Mouse (Mus musculus): Measurements from ENCODE around the gene Scamp2.

Gene Scamp2

DNA sequence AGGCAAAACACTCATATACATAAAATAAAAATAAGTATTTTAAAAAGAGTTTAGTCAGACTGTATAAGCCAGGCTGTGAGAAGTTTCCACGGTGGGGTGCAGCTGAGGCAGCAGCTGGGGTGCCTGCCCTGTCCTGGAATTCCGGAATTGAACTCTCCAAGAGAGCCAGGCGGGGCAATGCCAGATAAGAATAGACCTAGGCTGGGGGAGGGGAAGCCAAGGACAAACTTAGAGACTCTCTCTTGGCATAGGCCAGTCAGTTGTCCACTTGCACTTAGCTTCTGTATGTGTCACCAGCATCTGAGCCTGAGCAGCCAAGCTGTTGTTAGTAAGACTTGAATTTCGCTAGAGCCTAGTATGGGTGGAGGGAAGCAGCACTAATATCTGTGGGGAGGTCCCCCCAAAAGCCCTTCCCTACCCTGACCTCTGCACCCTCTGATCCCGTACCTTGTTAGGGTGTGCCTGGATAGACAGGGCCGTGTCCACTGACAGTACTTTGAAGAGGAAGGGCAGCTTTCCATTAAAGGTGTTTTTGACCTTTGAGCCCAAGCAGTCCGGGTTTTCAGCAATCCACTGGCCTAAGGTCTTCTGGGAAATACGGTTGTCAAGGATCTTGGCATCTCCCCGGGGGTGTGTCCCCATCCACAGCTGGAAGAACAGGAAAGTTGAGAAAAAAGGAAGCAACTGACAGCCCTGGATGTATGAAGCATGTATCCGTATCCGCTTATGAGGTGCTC is 10.4 kb upstream of the Scamp2 start:
- DNase-seq (ENCODE audit: low read depth), result no peak

DNA sequence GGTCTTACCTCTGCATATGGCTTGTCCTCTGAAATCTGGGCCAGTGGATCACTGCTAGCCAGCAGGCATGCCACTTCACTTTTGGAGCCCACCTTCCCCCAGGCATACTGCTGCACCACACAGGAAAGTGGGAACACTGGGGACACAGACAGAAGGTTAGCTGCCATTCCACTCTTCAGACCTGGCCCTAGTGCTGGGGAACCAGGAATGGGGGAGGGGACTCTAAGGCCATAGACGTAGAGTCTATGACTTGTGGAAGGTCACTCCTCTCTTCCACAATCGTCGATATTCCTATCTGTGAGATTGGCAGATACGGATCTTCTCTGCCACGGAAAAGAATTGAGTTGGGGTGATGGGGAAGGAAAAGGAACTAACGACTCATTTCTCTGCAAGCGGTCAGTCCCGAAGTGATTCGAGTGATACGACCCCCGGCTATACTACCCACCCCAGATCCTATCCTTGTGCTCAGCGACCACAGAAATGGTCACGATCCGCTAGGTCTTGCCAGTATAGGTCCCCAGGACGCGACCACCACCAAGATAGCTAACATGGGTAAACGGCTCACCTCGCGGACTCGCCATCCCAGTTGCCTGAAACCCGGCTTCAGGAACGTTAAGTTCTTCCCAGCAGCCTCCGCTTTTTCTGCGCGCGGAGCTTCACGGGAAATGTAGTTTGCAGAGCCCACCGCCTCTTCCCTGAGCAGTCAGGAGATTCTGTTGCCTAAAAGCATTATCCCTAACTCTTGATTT is 8.4 kb upstream of the Scamp2 start, which contains the start of gene Mpi:
Gene Mpi (minus strand): TSS at position 625 of the 749 bp plus-strand sequence.
- DNase-seq (ENCODE audit: low read depth), result peak; percentile 34

DNA sequence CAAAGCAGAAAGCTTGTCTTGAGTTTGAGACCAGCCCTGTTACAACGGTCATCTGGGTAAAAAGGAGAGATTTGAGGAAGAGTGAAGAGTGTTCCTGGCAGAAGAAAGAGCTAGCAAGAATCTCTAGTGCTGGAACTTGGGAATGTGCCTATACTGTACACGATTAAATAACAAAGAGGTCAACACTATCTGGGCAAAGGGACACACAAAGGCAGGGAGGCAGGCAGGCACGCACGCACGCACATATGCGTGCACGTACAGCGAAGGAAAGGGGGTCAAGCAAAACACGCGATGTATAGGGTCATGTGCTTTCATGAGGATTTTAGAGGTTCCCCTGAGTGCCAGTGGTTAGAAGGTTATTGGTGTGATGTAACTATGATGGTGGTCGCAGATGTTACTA is 7.6 kb upstream of the Scamp2 start:
- DNase-seq (ENCODE audit: low read depth), result no peak

DNA sequence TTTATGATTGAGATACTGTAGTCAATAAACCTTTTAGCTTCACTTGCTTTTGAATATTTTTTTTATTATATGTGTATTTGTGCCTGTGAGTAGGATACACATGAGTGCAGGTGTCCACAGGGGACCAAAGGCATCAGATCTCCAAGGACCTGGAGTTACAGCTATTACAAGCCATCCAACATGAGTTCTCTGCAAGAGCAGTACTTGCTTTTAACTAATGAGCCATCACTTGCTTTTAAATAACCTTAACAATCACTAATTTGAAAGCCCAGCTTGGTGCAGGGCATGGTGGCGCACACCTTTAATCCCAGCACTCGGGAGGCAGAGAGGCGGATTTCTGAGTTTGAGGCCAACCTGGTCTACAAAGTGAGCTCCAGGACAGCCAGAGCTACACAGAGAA is 6.0 kb upstream of the Scamp2 start:
- DNase-seq (ENCODE audit: low read depth), result no peak

DNA sequence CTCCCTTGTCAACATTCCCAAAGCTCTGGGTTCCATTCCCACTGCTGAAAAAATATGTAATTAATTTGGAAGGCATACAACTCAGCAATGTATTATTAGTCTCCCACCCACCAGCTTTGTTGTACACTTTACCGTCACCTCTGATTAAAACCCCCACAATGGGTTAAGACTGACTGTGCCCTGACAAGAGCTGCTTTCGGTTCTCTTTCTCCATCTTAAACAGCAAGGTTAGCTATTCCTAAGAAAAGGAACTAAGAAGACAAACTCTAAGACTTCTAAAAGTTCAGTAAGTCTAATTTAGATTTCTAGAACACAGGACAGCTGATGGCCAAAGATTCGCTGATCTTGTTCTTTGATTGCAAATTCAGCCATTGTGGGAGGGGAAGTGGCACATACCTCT is 3.5 kb upstream of the Scamp2 start:
- no peak for DNase-seq (ENCODE audit: low read depth)

DNA sequence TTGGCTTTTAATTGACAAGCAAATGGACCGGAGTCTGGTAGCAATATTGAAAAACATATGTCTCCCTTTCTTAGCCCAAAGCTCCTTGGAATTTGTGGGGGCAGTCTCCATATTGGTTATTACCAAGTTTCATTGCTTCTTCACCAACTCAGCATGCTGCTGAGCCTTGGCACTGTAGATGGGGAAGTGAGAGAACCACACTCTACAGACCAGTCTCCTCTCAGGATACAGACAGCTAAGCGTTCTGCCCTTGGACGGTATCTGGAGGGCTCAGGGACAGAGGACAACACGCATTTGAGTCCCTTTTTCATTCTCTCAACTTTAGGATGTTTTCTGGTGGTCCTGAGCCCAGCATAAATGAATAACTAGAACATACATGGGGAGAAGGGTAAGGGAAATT is 2.1 kb upstream of the Scamp2 start:
- no peak for DNase-seq (ENCODE audit: low read depth)

DNA sequence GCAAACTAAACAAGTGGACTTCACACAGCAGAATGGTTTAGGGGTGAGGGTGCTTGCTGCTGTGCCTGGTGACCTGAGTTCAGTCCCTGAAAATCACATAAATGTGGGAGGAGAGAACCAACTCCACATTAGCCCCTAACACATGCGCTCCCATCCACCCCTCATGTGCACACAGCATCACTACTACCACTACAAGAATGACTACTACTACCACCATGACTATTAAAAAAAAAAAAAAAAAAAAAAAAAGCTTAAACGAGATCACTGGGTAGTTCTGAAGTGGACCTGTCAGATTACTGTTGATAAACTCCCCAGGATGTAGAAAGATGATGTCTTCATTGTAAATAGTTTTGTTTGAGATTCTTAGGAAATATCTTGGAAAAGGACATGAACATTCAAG is 1.2 kb upstream of the Scamp2 start:
- DNase-seq (ENCODE audit: low read depth), result no peak

DNA sequence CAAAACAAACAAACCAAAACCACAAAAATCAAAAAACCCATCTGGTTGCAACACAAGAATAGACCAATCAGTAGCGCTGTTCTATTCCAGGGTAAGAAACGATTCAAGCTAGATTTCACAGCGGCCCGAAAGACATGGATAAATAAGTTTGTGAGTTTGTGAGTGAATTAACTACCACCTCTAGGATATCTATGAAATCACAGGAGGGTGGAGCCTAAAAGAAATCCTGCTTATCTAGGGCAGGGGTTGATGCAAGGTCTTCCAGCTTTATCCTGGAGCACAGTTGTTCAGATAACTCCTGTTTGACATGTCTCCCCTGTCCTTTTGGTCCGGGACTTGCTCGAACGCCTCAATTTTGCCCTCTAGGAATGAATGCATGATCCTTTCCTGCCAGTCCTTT is 480 bp upstream of the Scamp2 start:
- no peak for DNase-seq (ENCODE audit: low read depth)

DNA sequence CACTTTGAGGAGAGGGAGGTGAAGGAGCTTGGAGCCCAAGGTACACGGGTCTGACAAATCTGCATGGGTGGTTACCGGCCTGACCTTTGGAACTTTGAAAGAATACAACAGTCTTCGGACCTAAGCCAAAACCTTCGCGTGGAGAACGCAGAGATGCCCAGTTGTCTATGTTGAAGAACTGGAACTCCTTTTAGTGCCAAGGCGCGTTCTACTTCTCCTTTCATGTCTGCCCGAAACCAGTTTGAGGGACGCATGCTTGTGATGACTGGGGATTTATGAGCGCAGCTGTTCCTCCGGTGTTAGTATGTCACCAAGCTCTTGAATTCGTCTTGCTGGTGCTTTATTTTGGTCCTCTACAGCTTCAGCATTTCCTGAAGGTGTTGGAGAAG is 962 bp downstream of the Scamp2 start:
- peak; percentile 24 for DNase-seq (ENCODE audit: low read depth)

DNA sequence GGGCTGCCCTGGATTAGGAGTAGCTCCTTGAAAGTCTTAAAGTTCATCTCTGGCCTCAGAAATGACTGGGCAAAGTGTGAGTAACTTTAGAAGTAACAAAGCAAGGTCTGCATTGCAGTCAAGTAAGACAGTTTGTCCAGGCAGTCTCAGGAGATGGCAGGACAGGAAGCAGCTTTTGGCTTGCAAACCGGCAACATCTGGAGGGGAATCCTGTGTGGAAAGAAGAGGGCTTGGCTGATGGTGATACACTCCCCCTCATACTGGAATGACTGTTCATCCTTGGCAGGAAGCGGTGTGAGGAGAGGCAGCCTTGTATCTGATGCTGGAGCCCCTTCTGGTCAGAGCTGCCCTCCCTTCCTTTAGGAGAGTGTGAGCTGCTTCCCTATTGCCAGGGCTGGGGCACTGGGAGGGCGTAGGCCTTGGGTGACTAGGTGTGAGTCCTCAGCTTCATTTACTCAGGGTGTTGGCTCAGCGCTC is 2.2 kb downstream of the Scamp2 start:
- DNase-seq (ENCODE audit: low read depth), result no peak

DNA sequence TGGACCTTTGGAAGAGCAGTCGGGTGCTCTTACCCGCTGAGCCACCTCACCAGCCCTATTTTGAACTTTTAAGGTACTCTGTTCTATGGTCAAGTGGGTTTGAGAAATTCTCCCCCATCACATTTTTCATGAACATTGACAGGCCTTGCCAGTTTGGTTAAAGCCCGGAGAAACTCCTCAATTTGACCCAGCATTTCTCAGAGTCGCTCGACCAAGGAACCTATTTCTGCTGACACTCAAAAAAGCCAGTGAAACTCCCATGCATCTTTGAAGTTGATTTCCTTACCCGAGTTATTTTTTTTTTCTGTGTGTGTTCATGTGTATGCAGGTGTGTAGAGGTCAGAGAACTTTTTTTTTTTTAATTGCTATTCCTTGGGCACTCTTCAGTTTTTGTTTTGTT is 3.9 kb downstream of the Scamp2 start:
- DNase-seq (ENCODE audit: low read depth), result no peak

DNA sequence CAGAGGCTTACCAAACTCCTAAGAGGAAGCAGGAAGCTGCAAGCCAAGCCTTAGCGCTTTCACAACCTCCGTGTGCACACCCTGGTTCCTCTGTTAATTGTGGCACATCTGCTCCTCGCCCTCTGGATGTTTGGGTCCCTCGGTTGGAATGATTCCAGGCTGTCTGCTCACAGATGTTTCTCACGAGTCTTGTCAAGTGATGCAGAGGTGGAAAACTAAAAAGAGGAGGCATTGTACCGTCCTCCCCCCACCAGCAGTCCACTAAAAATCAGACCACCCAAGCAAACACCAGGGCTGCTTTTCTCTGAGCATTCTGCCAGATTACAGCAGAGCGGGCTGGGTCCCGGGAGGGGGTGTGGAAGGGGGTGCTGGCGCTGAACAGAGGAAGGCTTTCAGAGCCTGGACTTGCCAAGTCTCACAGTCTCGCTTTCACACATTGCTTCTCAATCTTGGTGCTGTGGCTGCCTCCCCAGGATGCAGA is 5.0 kb downstream of the Scamp2 start:
- DNase-seq (ENCODE audit: low read depth), result no peak

DNA sequence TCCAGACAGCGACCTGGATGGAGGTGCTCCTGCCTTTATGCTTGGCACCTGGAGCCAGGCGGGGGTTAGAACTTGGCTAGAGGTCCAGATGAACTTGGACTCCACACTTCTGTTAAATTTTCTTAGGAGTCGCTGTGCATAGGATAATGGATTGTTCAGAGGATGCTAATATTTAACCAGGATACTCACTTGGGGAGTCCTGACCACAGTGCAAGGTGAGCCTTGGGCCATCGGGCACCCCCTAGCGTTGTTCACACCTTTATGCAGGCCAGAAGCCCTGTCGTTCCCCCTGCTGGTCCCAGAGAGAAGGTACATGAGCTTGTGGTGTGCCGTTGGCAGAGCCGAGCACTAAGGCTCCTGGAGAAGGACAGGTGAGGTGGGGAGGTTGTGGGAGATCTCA is 6.1 kb downstream of the Scamp2 start:
- no peak for DNase-seq (ENCODE audit: low read depth)

DNA sequence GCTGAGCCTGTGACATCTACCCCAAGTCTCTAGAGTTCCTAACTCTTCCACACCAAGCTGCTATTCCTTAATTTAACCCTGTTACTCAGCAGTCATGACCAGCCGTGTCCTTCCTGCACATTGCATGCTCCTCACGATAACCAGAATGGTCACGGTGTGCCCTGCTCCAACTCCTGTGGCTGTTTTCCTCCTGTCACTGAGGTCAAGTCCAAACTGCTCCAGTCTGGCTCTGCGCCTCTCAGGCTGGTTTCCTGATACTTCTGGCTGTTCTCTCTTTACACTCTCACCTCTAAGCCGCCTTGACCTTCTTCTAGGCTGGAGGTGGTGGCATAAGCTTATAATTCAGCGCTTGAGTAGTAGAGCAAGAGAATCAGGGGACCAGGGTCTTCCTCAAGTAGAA is 7.8 kb downstream of the Scamp2 start:
- DNase-seq (ENCODE audit: low read depth), result no peak

DNA sequence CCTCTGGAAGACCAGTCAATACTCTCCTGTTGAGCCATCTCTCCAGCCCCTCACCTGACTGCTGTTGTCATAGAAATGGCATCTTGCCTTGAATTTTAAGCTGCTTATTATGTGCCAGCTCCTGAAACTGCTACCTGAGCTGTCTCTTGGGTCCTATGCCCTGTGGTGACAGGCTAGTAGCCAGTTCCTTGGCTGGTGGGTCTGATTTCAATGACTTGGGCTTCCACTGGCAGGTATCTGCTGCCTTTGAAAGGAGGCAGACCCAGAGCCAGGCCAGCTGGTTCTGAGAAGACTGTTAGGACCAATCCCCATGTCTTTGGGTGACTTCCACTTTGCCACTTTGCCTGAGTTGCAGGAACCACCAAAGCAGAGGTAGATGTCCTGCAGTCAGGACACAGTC is 13.7 kb downstream of the Scamp2 start:
- DNase-seq (ENCODE audit: low read depth), result no peak

DNA sequence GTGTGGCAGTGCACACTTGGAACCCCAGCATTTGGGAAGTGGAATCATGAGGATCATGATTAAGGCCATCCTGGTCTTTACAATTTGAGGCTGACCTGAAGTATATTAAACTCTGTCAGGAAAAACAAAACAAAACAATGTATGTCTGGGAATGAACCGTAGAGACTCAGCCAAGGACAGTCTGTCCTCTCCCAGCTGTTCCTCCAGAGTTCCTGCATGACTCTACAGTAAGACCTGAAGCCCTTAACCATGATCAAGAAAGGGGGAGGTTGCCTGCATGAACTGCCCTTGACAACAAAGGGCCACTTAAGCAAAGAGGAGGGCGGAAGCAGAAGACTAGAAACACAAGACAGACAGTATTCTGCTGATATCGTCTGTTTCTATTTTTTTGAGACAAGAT is 14.8 kb downstream of the Scamp2 start:
- DNase-seq (ENCODE audit: low read depth), result no peak

DNA sequence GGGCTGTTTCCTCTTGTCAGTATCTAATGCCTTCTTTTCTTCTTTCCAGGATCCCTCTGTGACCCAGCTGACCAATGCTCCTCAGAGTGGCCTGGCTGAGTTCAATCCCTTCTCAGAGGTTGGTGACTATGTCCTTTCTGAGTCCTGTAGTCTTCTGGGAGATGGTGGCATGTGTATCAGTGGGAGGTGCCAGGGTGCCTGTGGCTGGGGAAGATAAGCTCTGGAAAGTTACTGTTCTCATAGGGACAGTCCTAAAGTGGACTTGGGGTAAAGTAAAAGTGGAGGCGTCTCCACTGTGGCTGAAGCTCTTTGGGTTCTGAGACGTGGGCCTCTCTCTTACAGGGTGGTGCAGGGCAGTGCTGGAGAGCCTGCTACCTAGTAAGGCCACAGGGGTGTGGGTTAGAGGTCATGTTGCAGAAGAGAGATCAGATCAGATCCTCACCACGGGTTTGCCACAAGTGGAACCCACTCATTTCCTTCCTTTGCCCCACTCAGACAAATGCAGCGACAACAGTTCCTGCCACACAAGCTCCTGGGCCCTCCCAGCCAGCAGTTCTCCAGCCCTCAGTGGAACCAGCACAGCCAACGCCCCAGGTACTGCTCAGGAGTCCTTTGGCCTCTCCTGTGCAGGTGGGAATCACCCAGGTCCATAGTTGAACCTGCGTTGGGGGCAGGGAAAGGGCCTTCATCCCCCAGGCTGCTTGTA is 16.6 kb downstream of the Scamp2 start:
- DNase-seq (ENCODE audit: low read depth), result no peak

DNA sequence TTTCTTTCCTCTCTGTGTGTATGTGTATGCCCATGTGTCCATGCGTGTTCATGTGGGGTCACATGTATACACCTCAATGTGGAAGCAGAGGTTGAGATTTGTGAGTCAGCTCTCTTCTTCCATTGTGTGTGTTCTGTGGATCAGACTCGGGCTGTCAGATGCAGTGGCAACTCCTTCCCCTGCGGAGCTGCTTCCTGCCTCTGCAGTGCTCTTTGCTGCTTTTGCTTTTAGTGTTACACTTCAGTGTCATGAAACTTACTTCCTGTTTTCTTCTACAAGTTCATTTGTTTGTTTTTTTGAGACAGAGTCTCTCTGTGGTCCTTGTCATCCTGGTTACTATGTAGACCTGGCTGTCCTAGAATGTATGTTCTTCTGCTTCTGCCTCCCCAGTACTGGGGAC is 24.2 kb downstream of the Scamp2 start:
- no peak for DNase-seq (ENCODE audit: low read depth)

DNA sequence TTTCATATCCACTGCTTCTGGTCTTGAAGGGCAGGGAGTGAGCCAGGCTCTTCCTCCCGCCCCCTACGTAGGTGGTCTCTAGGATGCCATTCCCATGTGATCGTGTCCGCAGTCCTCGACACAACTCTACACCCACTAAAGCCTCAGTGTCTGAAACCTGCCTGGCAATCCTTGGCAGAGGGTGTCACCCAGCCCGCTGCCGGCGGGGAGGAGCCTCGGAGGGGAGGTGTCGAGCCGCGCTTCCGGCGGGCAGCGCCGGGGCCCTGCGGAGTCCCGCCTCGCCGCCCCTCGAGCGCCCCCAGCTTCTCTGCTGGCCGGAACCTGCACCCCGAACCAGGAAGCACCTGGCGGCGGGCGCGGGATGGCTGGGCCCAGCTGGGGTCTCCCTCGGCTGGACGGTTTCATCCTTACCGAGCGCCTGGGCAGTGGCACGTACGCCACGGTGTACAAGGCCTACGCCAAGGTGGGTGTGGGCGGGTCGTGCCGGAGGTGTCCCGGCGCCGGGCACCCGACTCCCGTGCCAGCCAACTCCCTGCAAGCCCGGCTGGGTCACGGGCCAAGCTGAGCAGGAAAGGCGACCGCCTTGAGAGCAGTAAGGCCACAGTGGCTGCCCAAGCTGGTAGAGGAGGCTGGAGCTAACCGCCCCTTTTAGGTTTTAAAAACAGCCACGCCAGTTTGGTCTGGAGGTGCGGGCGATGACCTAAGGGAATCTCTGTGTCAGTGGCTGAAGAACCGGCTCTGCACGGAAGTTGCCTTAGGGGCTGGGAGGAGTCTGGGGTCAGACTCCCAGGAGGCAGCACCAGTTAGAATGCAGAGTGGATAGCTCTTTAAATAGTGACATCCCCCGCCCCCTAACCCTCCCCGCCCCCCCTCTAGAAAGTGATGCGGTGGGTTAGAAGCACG is 28.7 kb downstream of the Scamp2 start, which contains the start of gene Ulk3:
Gene Ulk3 (plus strand): TSS at position 229 of the 903 bp plus-strand sequence.
- DNase-seq (ENCODE audit: low read depth), result peak; percentile 63

DNA sequence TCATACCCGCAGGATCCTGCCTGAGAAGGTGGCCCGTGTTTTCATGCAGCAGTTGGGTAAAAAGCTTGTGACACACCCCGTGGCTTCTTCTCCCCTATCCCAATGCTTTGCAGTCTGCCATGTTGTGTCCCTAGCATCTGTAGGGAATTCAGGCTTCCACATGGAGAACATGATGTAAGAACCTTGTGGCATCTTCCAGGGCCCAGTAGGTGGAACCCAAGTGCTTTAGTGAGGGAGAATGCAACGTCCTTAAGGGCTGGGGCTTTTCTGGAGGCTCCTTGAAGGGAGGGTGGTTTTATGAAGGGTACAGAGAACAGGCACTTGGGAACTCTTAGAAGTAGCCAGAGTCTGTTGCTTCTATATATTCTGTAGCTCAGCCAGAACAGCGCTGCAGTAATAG is 30.0 kb downstream of the Scamp2 start:
- DNase-seq (ENCODE audit: low read depth), result no peak

DNA sequence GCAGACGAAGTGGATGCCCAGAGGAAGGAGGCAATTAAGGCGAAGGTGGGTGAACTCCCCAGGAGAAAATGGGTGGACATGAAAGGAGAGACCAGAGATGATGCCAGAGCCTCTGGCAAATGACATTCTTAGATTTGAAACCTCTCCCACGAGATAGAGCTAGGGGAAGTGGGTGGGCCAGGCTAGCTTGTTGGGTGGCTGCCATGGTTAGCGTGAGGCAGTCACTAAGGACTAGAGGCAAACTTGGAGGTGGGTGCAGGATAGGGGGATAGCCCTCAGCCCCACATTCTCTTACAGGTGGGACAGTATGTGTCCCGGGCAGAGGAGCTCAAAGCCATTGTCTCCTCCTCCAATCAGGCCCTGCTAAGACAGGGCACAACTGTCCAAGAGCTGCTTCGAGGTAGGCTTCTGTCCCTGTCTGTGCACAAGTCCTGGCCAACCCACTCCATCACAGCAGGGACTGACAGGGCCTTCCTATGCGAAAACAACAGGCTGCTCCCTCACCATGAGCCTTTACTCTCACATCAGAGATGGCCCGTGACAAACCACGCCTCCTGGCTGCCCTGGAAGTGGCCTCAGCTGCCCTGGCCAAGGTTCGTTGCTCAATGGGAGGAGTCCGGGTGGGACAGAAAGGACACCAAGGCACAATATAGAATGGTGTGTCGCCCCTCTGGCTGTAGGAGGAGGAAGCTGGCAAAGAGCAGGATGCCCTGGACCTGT is 32.9 kb downstream of the Scamp2 start:
- DNase-seq (ENCODE audit: low read depth), result no peak

All from c-Kit-positive CD71-negative TER-119-negative erythroid progenitor cells, embryonic 14.5 days (primary cell).